Mouse (Mus musculus): ENCODE data around the gene Mtx3. TPM values are rescaled to one million over a fixed set of nuclear protein-coding genes. Genes with fewer than 3 reads are reported as not detected.
A peak's percentile ranks its signal among the peaks of the same experiment; 100 is the strongest.

Mtx3 gene
- polyA plus RNA-seq, 2 experiments, result 5.6 to 27.3 TPM

DNA sequence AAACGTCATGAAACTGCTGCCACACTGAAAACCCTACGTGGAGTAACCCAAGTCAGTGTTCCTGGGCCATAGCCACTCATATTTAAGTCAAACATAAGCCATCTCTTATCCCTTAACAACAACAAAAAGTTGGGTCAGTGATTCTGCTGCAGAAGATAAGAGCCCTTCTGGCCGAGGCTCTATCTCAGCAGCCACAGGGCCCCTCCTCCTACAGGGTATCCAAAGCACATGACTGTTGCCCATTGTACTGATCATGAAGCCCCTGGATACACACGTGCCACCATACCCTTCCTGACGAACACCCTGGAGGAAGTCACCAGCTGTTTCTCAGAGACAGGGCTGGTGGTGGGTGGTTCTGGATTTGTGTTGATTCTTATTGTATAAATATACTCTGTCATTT is 3.4 kb downstream of the Mtx3 start:
- WGBS, result 84% methylated on average over 5 of the region's 5 CpGs
- Histone ChIP-seq H3K9me3 (ENCODE audit: control insufficient read depth, low read length) (no peaks in the 10 kb centered on the region), H3K4me2 (replicated peaks; ENCODE audit: low read depth, low read length, severe bottlenecking) (no peak overlapping the region), H3K4me3 (replicated peaks; ENCODE audit: low read length) (no peak overlapping the region), H3K27me3 (ENCODE audit: control insufficient read depth, insufficient read depth, low read length) (no peaks in the 10 kb centered on the region), H3K9ac (ENCODE audit: low read depth, low read length, severe bottlenecking) (no peak overlapping the region), H3K36me3 (ENCODE audit: control insufficient read depth, insufficient read depth, low read length) (peaks cover 47% of the 10 kb centered on the region), H3K4me1 (ENCODE audit: control insufficient read depth, insufficient read depth, low read length) (peaks cover 6% of the 10 kb centered on the region; the same call in 1 of the 2 replicates), H3K27ac (replicated peaks; ENCODE audit: low read depth, low read length) (no peak overlapping the region)
- no peak for TF ChIP-seq POLR2A (IDR thresholded peaks at IDR 0.05; ENCODE audit: borderline replicate concordance, extremely low read depth, insufficient read depth, insufficient read length)
- ATAC-seq (ENCODE audit: low FRiP score, low read depth) (no peak), DNase-seq (ENCODE audit: low spot score) (no peak)

DNA sequence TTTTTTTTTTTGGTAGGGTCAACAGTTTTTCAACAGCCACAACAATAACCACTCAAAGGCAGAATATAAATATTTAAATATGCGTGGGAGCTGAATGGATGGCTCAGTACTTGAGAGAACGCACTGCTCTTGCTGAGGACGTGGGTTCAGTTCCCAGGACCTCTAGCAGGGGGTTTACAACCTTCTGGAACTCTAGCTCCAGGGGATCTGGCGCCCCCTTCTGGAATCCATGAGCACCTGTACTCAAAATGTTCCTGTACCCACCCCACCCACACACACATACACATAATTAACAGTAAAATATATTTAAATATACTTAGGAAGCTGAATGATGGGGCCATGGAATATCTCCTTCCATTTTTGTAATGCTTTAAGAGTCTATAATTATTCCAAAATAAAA is 11.3 kb downstream of the Mtx3 start:
- H3K9ac ChIP-seq (ENCODE audit: low read depth, low read length, severe bottlenecking), result no peak overlapping the region
- no peaks in the 10 kb centered on the region for H3K27me3 ChIP-seq (ENCODE audit: control insufficient read depth, insufficient read depth, low read length)
- no peak for TF ChIP-seq POLR2A (IDR thresholded peaks at IDR 0.05; ENCODE audit: borderline replicate concordance, extremely low read depth, insufficient read depth, insufficient read length)
- DNase-seq (ENCODE audit: low spot score), result no peak
- H3K9me3 ChIP-seq (ENCODE audit: control insufficient read depth, low read length), result no peaks in the 10 kb centered on the region
- no peaks in the 10 kb centered on the region for H3K4me1 ChIP-seq (ENCODE audit: control insufficient read depth, insufficient read depth, low read length)
- no peak overlapping the region for H3K27ac ChIP-seq (replicated peaks; ENCODE audit: low read depth, low read length)
- no peak overlapping the region for H3K4me3 ChIP-seq (replicated peaks; ENCODE audit: low read length)
- no peak overlapping the region for H3K4me2 ChIP-seq (replicated peaks; ENCODE audit: low read depth, low read length, severe bottlenecking)
- no peak for ATAC-seq (ENCODE audit: low FRiP score, low read depth)
- H3K36me3 ChIP-seq (ENCODE audit: control insufficient read depth, insufficient read depth, low read length), result peaks cover 29% of the 10 kb centered on the region
- WGBS, result 68% methylated on average over 4 of the region's 4 CpGs

DNA sequence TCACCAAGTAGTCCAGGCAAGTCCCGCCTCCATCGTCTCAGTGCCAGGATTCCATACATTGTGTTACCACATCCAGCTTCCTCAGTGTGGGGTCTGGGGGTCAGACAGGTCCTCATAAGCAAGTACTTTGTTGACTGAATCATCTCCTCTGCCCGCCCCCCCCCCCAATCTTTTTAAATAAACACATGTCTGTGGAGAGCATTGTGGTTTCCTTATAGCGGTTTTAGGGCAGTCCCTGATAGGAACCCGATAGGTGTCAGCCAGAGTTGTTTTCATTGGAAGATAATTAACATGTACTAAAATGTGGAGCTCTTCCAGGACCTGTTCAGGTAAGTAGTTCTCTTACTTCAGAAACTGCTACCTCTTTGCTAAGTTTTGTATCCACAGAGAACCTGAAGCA is 14.2 kb downstream of the Mtx3 start:
- no peak overlapping the region for H3K4me2 ChIP-seq (replicated peaks; ENCODE audit: low read depth, low read length, severe bottlenecking)
- no peaks in the 10 kb centered on the region for H3K9me3 ChIP-seq (ENCODE audit: control insufficient read depth, low read length)
- H3K9ac ChIP-seq (ENCODE audit: low read depth, low read length, severe bottlenecking), result no peak overlapping the region
- no peak overlapping the region for H3K27ac ChIP-seq (replicated peaks; ENCODE audit: low read depth, low read length)
- DNase-seq (ENCODE audit: low spot score) (no peak), ATAC-seq (ENCODE audit: low FRiP score, low read depth) (no peak)
- H3K4me1 ChIP-seq (ENCODE audit: control insufficient read depth, insufficient read depth, low read length), result no peaks in the 10 kb centered on the region
- no peak overlapping the region for H3K4me3 ChIP-seq (replicated peaks; ENCODE audit: low read length)
- no peaks in the 10 kb centered on the region for H3K27me3 ChIP-seq (ENCODE audit: control insufficient read depth, insufficient read depth, low read length)
- WGBS, result 89% methylated on average over 5 of the region's 5 CpGs
- TF ChIP-seq POLR2A (IDR thresholded peaks at IDR 0.05; ENCODE audit: borderline replicate concordance, extremely low read depth, insufficient read depth, insufficient read length), result no peak
- H3K36me3 ChIP-seq (ENCODE audit: control insufficient read depth, insufficient read depth, low read length), result peaks cover 10% of the 10 kb centered on the region; the same call in 1 of the 2 replicates

DNA sequence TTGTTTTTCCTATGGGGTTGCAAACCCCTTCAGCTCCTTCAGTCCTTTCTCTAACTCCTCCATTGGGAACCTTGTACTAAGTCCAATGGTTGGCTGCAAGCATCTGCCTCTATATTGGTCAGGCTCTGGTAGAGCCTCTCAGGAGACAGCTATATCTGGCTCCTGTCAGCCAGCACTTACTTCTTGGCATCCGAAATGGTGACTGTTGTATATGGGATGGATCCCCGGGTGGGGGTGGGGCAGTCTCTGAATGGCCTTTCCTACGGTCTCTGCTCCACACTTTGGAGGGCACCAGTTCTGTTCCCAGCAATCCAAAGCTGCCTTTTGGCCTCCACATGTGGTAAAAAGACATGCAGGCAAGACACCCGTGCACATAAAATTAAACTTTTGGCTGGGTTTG is 15.4 kb downstream of the Mtx3 start:
- Histone ChIP-seq H3K4me3 (replicated peaks; ENCODE audit: low read length) (no peak overlapping the region), H3K4me1 (ENCODE audit: control insufficient read depth, insufficient read depth, low read length) (no peaks in the 10 kb centered on the region), H3K27me3 (ENCODE audit: control insufficient read depth, insufficient read depth, low read length) (no peaks in the 10 kb centered on the region), H3K27ac (replicated peaks; ENCODE audit: low read depth, low read length) (no peak overlapping the region), H3K4me2 (replicated peaks; ENCODE audit: low read depth, low read length, severe bottlenecking) (no peak overlapping the region), H3K9me3 (ENCODE audit: control insufficient read depth, low read length) (no peaks in the 10 kb centered on the region), H3K9ac (ENCODE audit: low read depth, low read length, severe bottlenecking) (no peak overlapping the region), H3K36me3 (ENCODE audit: control insufficient read depth, insufficient read depth, low read length) (peaks cover 4% of the 10 kb centered on the region; the same call in 1 of the 2 replicates)
- TF ChIP-seq POLR2A (IDR thresholded peaks at IDR 0.05; ENCODE audit: borderline replicate concordance, extremely low read depth, insufficient read depth, insufficient read length), result no peak
- 73% methylated on average over 4 of the region's 4 CpGs for WGBS
- DNase-seq (ENCODE audit: low spot score) (no peak), ATAC-seq (ENCODE audit: low FRiP score, low read depth) (no peak)

DNA sequence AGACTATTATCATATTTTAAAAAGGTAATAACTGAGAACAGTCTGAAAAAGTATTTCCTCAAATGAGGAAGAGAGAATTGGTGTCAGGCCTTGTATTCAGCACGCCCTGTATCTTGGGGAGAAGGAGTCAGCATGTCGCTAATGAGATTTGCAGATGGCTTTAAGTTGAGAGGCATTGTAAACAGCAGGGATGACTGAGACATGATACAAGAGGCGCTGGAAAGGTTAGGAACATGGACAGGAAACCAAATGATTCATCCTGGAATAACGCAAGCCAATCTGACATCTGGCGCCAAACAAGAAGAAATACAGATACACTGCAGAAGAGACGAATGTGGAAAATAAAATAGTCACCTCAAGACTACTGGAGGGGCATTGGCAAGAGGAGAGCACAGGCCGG is 20.8 kb downstream of the Mtx3 start:
- Histone ChIP-seq H3K4me1 (ENCODE audit: control insufficient read depth, insufficient read depth, low read length) (no peaks in the 10 kb centered on the region), H3K4me3 (replicated peaks; ENCODE audit: low read length) (no peak overlapping the region), H3K9ac (ENCODE audit: low read depth, low read length, severe bottlenecking) (no peak overlapping the region), H3K4me2 (replicated peaks; ENCODE audit: low read depth, low read length, severe bottlenecking) (no peak overlapping the region), H3K27me3 (ENCODE audit: control insufficient read depth, insufficient read depth, low read length) (no peaks in the 10 kb centered on the region), H3K27ac (replicated peaks; ENCODE audit: low read depth, low read length) (no peak overlapping the region), H3K9me3 (ENCODE audit: control insufficient read depth, low read length) (no peaks in the 10 kb centered on the region), H3K36me3 (ENCODE audit: control insufficient read depth, insufficient read depth, low read length) (no peaks in the 10 kb centered on the region)
- no peak for DNase-seq (ENCODE audit: low spot score)
- WGBS, result 69% methylated on average over 7 of the region's 7 CpGs
- peak; percentile 68 for ATAC-seq (ENCODE audit: low FRiP score, low read depth)
- TF ChIP-seq POLR2A (IDR thresholded peaks at IDR 0.05; ENCODE audit: borderline replicate concordance, extremely low read depth, insufficient read depth, insufficient read length), result no peak

DNA sequence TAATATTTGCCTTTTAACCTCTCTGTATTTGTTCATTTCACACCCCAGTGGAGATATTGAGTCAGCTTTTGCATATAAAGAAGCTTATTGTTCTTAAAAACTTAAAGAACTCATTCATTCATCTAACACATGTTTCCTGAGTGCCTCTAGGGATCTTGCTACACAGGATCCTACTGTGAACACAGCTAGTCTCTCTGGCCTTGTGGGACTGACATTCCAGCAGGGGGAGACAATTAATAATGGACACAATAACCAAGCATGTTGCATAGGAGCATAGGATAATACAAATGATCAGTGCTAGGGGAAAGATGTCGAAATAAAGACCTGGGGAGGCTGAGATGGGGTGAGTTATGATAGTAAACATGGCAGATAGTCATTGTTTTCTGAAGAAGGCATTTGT is 22.1 kb downstream of the Mtx3 start:
- 80% methylated on average over 1 of the region's 1 CpGs for WGBS
- no peak overlapping the region for H3K4me2 ChIP-seq (replicated peaks; ENCODE audit: low read depth, low read length, severe bottlenecking)
- H3K36me3 ChIP-seq (ENCODE audit: control insufficient read depth, insufficient read depth, low read length), result no peaks in the 10 kb centered on the region
- ATAC-seq (ENCODE audit: low FRiP score, low read depth) (no peak), DNase-seq (ENCODE audit: low spot score) (no peak)
- no peak for TF ChIP-seq POLR2A (IDR thresholded peaks at IDR 0.05; ENCODE audit: borderline replicate concordance, extremely low read depth, insufficient read depth, insufficient read length)
- H3K4me3 ChIP-seq (replicated peaks; ENCODE audit: low read length), result no peak overlapping the region
- H3K27me3 ChIP-seq (ENCODE audit: control insufficient read depth, insufficient read depth, low read length), result no peaks in the 10 kb centered on the region
- no peaks in the 10 kb centered on the region for H3K9me3 ChIP-seq (ENCODE audit: control insufficient read depth, low read length)
- H3K27ac ChIP-seq (replicated peaks; ENCODE audit: low read depth, low read length), result no peak overlapping the region
- H3K4me1 ChIP-seq (ENCODE audit: control insufficient read depth, insufficient read depth, low read length), result no peaks in the 10 kb centered on the region
- no peak overlapping the region for H3K9ac ChIP-seq (ENCODE audit: low read depth, low read length, severe bottlenecking)

All from limb, embryonic 14.5 days (tissue).